Mouse (Mus musculus) limb, embryonic 12.5 days (tissue): ENCODE data around the gene Trpm3. TPM values are rescaled to one million over a fixed set of nuclear protein-coding genes. Genes with fewer than 3 reads are reported as not detected.

ENCODE experiments used
- ATAC-seq: fragments of 200-750 bp; cut with Nextera tagmentation; 2 replicates; pipeline ENCODE4 v1.8.0; 2017; ENCODE audit warnings: low read depth, moderate TSS enrichment; ENCODE audit not compliant: insufficient number of reproducible peaks, insufficient read depth, low FRiP score, low TSS enrichment
- H3K27ac ChIP-seq: fragments of 300-500 bp; sonication (generic); 2 replicates; pipeline ENCODE4 v1.5.1; 2016; ENCODE audit warnings: mild to moderate bottlenecking, moderate library complexity
- H3K27me3 ChIP-seq: fragments of 300-500 bp; sonication (generic); 2 replicates; pipeline ENCODE4 v1.6.1; 2016; ENCODE audit warnings: mild to moderate bottlenecking, moderate library complexity
- H3K36me3 ChIP-seq: fragments of 300-500 bp; sonication (generic); 2 replicates; pipeline ENCODE4 v1.6.1; 2016; ENCODE audit warnings: mild to moderate bottlenecking, moderate library complexity
- H3K4me1 ChIP-seq: fragments of 300-500 bp; sonication (generic); replicated peaks from 2 replicates; pipeline ENCODE4 v1.6.1; 2016
- H3K4me2 ChIP-seq: fragments of 300-500 bp; sonication (generic); 2 replicates; pipeline ENCODE4 v1.6.1; 2016; ENCODE audit warnings: mild to moderate bottlenecking, moderate library complexity
- H3K4me3 ChIP-seq: fragments of 300-500 bp; sonication (generic); replicated peaks from 2 replicates; pipeline ENCODE4 v1.5.1; 2016; ENCODE audit warnings: mild to moderate bottlenecking
- H3K9ac ChIP-seq: fragments of 300-500 bp; sonication (generic); replicated peaks from 2 replicates; pipeline ENCODE4 v1.6.1; 2016; ENCODE audit warnings: mild to moderate bottlenecking, moderate library complexity
- H3K9me3 ChIP-seq: fragments of 300-500 bp; sonication (generic); 2 replicates; pipeline ENCODE4 v1.6.1; 2016; ENCODE audit warnings: mild to moderate bottlenecking, moderate library complexity
- WGBS: fragments of 180-500 bp; shearing (Covaris S2); methylation state at CpG from one replicate; pipeline ENCODE4 v1.1.7; 2016; 5-methylcytosine and 5-hydroxymethylcytosine counted together
- polyA plus RNA-seq: library from polyadenylated mRNA; unstranded; fragments of >200 nt; fragmentation: Nextera tagmentation; extraction: Ambion mirVana; gene quantifications from 2 replicates; pipeline ENCODE4 v1.2.1, GENCODE M21; 2016

The Trpm3 gene
- polyA plus RNA-seq, 1 experiment from 2014 or later = 6.1 TPM

- H3K4me1 ChIP-seq = peaks cover 8% of the 10 kb centered on the region; the same call in 1 of the 2 replicates
- no peaks in the 10 kb centered on the region for H3K36me3 ChIP-seq
- H3K4me2 ChIP-seq = no peak overlapping the region
- H3K9me3 ChIP-seq = 0 out of 2 replicates have a peak, but pooled peaks cover 3% of the 10 kb centered on the region
- no peak overlapping the region for H3K4me3 ChIP-seq
- no peak overlapping the region for H3K27ac ChIP-seq
- WGBS = 94% methylated on average over 12 of the region's 12 CpGs
- no peaks in the 10 kb centered on the region for H3K27me3 ChIP-seq
- ATAC-seq = no peak
- no peak overlapping the region for H3K9ac ChIP-seq
These were observed 849.1 kb downstream of the Trpm3 start for GRCm38 (mm10) chr19:22987914-22988313.

DNA sequence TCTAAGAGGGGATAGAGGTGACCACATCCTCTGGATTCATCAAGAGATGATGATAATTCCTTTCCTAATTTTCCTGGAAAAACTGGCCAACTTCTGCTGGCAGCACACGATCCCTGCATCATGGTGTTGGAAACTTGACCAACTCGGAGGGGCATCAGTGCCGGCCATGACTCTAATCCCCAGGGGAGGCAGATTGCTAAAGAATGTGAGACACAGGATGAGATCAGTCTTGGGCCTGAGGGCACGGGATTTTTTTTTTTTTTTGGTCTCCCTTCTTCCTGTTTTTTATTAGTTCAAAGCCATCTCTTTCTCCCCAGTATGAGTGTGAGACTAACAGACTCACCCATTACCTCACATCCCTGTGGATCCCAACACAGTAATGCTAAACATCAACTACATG, 855.1 kb downstream of the Trpm3 start:
- no peak overlapping the region for H3K27ac ChIP-seq
- H3K4me3 ChIP-seq = no peak overlapping the region
- WGBS = 72% methylated on average over 4 of the region's 4 CpGs
- no peak for ATAC-seq
- H3K4me1 ChIP-seq = no peaks in the 10 kb centered on the region
- no peaks in the 10 kb centered on the region for H3K27me3 ChIP-seq
- H3K9me3 ChIP-seq = no peaks in the 10 kb centered on the region
- H3K4me2 ChIP-seq = no peak overlapping the region
- no peak overlapping the region for H3K9ac ChIP-seq
- H3K36me3 ChIP-seq = no peaks in the 10 kb centered on the region

- no peaks in the 10 kb centered on the region for H3K36me3 ChIP-seq
These were observed 855.7 kb downstream of the Trpm3 start for GRCm38 (mm10) chr19:22994531-22994930.

DNA sequence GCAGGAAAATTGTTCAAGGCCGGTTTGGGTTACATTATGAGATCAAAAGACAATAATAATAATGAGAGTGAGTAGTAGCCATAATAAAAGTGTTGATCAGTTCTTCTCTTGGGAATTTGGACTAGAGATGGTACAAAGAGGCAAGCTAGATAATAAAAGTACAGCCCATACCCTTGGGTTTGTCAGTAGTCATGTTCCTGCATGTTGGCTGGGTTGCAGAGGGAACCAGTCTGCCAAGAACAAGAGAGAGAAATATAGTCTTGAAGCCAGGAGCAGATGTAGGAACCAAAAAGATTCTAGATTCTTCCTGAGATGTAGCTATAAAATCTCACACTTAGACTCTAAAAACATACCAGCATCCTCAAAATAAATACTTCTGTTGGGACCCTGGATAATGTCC, 861.4 kb downstream of the Trpm3 start:
- no peak for ATAC-seq
- H3K9ac ChIP-seq = no peak overlapping the region
- 95% methylated on average over 1 of the region's 1 CpGs for WGBS

More at GRCm38 (mm10) chr19:22994531-22994930, 855.7 kb downstream of the Trpm3 start:
- Histone ChIP-seq H3K27ac (no peak overlapping the region), H3K4me2 (no peak overlapping the region), H3K9ac (no peak overlapping the region), H3K9me3 (no peaks in the 10 kb centered on the region), H3K27me3 (no peaks in the 10 kb centered on the region), H3K4me3 (no peak overlapping the region), H3K4me1 (no peaks in the 10 kb centered on the region)
- WGBS = 90% methylated on average over 5 of the region's 5 CpGs
- no peak for ATAC-seq

GRCm38 (mm10) chr19:23003861-23004260, 865.0 kb downstream of the Trpm3 start:
- Histone ChIP-seq H3K4me1 (no peaks in the 10 kb centered on the region), H3K9ac (no peak overlapping the region), H3K27me3 (0 out of 2 replicates have a peak, but pooled peaks cover 3% of the 10 kb centered on the region), H3K27ac (no peak overlapping the region), H3K9me3 (no peaks in the 10 kb centered on the region), H3K36me3 (no peaks in the 10 kb centered on the region), H3K4me3 (no peak overlapping the region), H3K4me2 (no peak overlapping the region)
- 30% methylated on average over 8 of the region's 8 CpGs for WGBS
- ATAC-seq = no peak

More for the DNA sequence above, 861.4 kb downstream of the Trpm3 start:
- no peak overlapping the region for H3K27ac ChIP-seq
- H3K27me3 ChIP-seq = 0 out of 2 replicates have a peak, but pooled peaks cover 3% of the 10 kb centered on the region
- H3K4me2 ChIP-seq = no peak overlapping the region
- H3K9me3 ChIP-seq = no peaks in the 10 kb centered on the region
- H3K4me3 ChIP-seq = no peak overlapping the region
- H3K4me1 ChIP-seq = no peaks in the 10 kb centered on the region
- no peaks in the 10 kb centered on the region for H3K36me3 ChIP-seq

DNA sequence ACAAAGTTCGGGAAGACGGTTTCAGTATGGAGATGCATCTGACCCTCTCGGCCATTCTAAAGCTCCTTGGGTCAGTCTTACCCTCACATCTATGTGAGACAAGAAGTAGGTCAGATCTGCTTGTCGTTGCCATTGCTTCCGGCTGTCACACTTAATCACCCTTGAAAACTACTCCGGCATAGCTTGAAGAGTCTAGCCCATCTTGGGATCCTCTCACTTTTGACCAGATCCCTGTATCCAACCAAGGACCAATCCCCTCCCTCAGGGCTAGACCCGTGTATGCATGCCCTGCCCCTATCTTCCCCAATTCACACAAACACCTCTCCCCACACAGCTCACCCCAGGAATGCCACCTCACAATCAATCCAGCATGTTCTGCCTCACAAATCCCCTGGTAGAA, 867.0 kb downstream of the Trpm3 start:
- no peak for ATAC-seq
- H3K4me2 ChIP-seq = no peak overlapping the region
- 87% methylated on average over 7 of the region's 7 CpGs for WGBS
- no peak overlapping the region for H3K9ac ChIP-seq
- H3K4me1 ChIP-seq = no peaks in the 10 kb centered on the region
- no peak overlapping the region for H3K27ac ChIP-seq
- no peaks in the 10 kb centered on the region for H3K36me3 ChIP-seq
- 0 out of 2 replicates have a peak, but pooled peaks cover 3% of the 10 kb centered on the region for H3K27me3 ChIP-seq
- H3K9me3 ChIP-seq = no peaks in the 10 kb centered on the region
- no peak overlapping the region for H3K4me3 ChIP-seq

GRCm38 (mm10) chr19:23006517-23007273, 867.8 kb downstream of the Trpm3 start:
- 77% methylated on average over 11 of the region's 11 CpGs for WGBS
- no peak overlapping the region for H3K9ac ChIP-seq

GRCm38 (mm10) chr19:23013695-23014094, 874.8 kb downstream of the Trpm3 start:
- H3K9ac ChIP-seq = no peak overlapping the region
- WGBS = 60% methylated on average over 1 of the region's 2 CpGs
- ATAC-seq = no peak
- no peaks in the 10 kb centered on the region for H3K9me3 ChIP-seq
- H3K27ac ChIP-seq = no peak overlapping the region
- no peak overlapping the region for H3K4me2 ChIP-seq
- no peaks in the 10 kb centered on the region for H3K4me1 ChIP-seq
- no peak overlapping the region for H3K4me3 ChIP-seq
- H3K27me3 ChIP-seq = no peaks in the 10 kb centered on the region
- no peaks in the 10 kb centered on the region for H3K36me3 ChIP-seq

More at GRCm38 (mm10) chr19:23006517-23007273, 867.8 kb downstream of the Trpm3 start:
- Histone ChIP-seq H3K9me3 (no peaks in the 10 kb centered on the region), H3K4me3 (no peak overlapping the region), H3K36me3 (no peaks in the 10 kb centered on the region), H3K27me3 (0 out of 2 replicates have a peak, but pooled peaks cover 3% of the 10 kb centered on the region), H3K4me2 (no peak overlapping the region), H3K27ac (no peak overlapping the region), H3K4me1 (no peaks in the 10 kb centered on the region)
- ATAC-seq = no peak

DNA sequence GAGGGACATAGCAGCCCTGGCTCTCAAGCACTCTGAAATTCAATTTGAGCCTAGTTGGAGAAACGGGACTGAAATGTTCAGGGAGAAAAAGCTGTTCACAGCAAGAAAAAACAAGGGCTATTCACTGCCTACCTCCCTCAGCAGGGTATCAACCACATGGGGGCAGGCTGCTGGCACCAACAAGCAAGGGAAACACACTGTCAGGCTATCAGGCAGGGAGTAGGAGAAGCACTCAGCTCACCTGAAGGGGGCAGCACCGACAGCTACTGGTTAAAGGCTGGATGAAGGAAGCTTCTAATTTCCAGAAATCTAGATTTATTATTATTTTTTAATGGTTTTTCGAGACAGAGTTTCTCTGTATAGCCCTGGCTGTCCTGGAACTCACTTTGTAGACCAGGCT, 876.7 kb downstream of the Trpm3 start:
- ATAC-seq = no peak
- H3K4me1 ChIP-seq = no peaks in the 10 kb centered on the region
- H3K36me3 ChIP-seq = no peaks in the 10 kb centered on the region
- no peak overlapping the region for H3K27ac ChIP-seq
- no peak overlapping the region for H3K4me2 ChIP-seq
- H3K9ac ChIP-seq = no peak overlapping the region
- H3K9me3 ChIP-seq = no peaks in the 10 kb centered on the region
- no peak overlapping the region for H3K4me3 ChIP-seq
- 55% methylated on average over 3 of the region's 3 CpGs for WGBS
- H3K27me3 ChIP-seq = no peaks in the 10 kb centered on the region

DNA sequence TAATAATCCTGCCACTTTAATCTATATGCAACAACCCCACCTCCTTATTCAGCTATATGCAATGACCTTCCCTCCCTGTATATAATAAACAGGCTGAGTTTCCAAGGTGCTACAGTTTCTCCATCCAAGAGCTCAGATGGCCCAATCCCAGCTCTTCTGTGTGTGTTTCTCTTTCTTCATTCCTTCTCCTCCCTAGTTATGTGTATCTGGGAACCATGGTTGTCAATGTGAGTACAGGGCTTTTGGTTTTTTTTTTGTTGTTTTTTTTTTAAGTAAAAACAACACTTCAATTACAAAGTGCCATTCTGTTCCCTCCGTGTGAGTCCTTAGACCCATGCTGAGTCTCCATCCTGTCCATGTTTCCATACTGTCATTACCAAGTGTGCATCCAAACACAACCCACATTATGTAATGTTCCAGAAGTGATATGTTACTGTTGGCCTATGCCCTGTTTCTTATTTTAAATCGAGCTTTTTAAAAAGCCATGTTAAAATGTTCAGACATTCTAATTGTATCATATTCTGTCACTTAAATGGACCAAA, 879.4 kb downstream of the Trpm3 start:
- Histone ChIP-seq H3K36me3 (no peaks in the 10 kb centered on the region), H3K4me3 (no peak overlapping the region), H3K27me3 (no peaks in the 10 kb centered on the region), H3K27ac (no peak overlapping the region), H3K4me2 (no peak overlapping the region), H3K9ac (no peak overlapping the region), H3K9me3 (no peaks in the 10 kb centered on the region), H3K4me1 (no peaks in the 10 kb centered on the region)
- WGBS = 77% methylated on average over 2 of the region's 2 CpGs
- no peak for ATAC-seq

DNA sequence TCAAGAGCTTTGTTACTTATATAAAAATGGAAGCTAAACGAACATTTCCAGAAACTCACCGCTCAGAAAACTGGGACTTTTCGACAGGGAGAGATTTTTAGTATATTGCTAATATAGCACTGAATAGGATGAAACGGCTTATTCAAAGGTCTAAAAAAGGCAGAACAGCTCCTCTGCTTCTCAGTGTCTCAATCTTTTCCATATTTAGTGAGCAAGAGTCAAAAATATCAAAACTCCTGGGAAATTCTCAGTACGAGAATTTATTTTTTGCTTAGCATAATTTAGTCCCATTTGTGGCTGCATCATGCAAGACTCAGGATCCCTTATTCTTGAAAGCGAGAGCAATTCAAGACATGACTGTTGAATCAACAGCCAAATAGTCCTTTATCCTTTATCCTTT, 884.1 kb downstream of the Trpm3 start:
- WGBS = 93% methylated on average over 6 of the region's 6 CpGs
- Histone ChIP-seq H3K36me3 (no peaks in the 10 kb centered on the region), H3K4me2 (no peak overlapping the region), H3K4me1 (no peaks in the 10 kb centered on the region), H3K9me3 (no peaks in the 10 kb centered on the region), H3K27me3 (no peaks in the 10 kb centered on the region), H3K4me3 (no peak overlapping the region), H3K9ac (no peak overlapping the region), H3K27ac (no peak overlapping the region)
- ATAC-seq = no peak
